Mouse (Mus musculus): ENCODE measurements around the gene Rpl37a.

- TF ChIP-seq CTCF (IDR thresholded peaks at IDR 0.05; ENCODE audit: insufficient read depth, low read length), result no peak
- TF ChIP-seq POLR2A (IDR thresholded peaks at IDR 0.05; ENCODE audit: borderline replicate concordance, extremely low read depth, low read depth, low read length), result no peak
These were observed 17.7 kb downstream of the Rpl37a start for GRCm38 (mm10) chr1:72728781-72729180.

Measured in lung, adult 2 months (tissue).